Mouse (Mus musculus) kidney, postnatal 4 days (tissue): ENCODE data around the gene Uqcc3.
A peak's percentile ranks its signal among the peaks of the same experiment; 100 is the strongest.
"Not testable (repeated sequence)": the region's sequence is repeated elsewhere in the genome, so short reads cannot be mapped to it uniquely, and the experiment has no call there.

Experiments
- DNase-seq, 2 experiments: peaks; one replicate each; pipeline ENCODE4 v3.0.0; 2021; ENCODE audit warnings: mixed read lengths in 2 of 2

Gene Uqcc3

DNA sequence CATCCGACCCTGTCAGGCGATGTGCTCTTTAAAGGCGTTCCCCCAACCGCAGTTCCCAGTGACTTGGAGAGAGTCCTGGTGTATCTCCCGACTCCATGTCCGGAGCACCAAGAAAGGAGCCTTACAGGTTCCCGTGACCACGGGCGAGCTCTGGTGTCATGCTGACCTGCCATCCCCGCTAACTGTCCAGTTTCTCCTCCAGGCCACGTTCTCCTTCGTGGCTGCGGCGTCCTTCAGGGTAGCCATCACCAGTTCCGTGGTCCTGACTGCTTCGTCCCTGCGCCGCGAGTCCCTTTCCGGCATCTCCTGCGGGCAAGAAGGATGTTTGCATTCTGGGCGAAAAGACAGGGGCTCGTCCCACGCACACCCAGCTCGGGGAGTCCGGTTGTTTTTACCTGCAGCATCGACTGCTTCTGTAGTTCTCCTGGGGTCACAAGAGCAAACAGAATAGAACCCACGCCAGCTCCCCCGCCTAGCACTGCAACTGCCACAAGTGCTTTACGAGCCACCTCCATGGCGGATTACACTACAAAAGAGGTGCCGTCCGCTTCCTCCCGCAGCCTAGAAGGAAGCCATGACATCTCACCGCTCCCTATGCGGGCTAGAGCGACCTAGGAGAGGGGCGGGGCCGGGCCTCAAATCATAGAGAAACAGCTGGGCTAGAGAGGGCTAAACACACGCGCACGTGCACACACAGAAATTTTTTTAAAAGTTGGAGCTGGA is at the start of gene Uqcc3:
Uqcc3 (minus strand) TSS at position 613 of the 723 bp plus-strand sequence.
- peak; percentile 90 to 95 for DNase-seq

DNA sequence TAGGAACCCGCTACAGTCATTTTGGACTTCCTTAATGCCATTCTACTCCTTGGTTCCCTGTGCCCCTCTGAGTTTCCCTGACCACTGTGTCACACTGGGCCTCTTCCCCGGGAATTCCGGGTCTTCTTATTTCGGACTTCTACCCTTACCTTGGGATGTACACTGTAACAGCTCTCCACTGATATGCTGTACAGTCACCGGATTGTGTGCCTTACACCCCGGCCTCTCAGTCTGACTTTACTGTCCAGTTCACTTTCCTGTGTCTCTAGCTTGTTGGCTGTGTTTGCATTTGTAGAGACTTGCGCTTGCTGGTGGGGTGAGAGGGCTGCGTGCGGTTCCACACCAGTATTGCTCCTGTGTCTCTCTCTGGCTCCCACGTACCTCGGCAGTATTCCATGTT is 49.4 kb upstream of the Uqcc3 start:
- DNase-seq, result peak; percentile 22 to 34

DNA sequence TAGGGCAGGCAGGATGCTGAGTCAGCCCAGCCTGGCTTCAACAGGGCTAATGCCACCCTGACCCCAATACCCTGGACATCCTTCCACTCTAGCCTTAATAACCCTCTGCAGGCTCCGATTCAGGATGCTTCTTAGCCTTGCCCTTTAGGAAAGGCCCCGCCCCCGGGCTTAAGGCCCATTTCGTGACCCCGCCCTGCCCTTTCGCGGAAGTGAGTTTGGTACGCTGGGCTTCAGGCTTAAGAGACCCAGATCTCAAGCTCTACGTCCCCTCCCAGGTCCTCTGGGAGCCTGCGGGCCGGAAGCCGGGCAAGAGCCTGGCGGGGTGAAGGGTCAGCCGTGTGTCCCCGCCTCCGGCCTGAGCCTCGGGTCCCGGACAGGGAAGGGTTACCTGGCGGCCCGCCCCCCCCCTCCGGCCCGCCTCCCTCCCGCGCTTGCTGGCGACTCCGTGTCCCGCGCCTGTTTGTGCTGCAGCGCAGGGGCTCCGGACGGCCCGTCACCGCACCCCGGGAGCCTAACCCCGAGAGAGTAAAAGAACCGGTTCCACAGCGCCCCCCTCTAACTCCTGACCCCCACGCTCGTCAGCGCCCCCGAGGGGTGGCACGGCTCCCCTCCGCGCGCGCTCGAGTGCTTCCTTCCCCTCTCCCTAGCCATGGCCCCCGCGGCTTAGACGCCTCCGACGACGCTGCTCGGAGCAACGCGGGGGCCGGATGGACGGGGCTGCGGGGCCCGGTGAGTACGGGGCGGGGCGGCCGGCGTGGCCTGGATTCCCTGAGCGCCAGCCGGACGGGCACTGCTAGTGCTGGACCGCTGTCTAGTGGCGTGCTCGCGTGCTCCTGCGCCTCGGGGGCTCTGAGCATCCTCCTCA is 48.7 kb upstream of the Uqcc3 start, which contains the start of the genes Rom1 and Eml3:
Rom1 (minus strand) TSS at position 133 of the 865 bp plus-strand sequence.
Eml3 (plus strand) TSS at position 329 of the 865 bp plus-strand sequence.
- peak; percentile 91 to 94 for DNase-seq

GRCm38 (mm10) chr19:8928689-8929223 is 48.0 kb upstream of the Uqcc3 start:
- DNase-seq, result peak in 1 of 2 experiments; percentile 19

DNA sequence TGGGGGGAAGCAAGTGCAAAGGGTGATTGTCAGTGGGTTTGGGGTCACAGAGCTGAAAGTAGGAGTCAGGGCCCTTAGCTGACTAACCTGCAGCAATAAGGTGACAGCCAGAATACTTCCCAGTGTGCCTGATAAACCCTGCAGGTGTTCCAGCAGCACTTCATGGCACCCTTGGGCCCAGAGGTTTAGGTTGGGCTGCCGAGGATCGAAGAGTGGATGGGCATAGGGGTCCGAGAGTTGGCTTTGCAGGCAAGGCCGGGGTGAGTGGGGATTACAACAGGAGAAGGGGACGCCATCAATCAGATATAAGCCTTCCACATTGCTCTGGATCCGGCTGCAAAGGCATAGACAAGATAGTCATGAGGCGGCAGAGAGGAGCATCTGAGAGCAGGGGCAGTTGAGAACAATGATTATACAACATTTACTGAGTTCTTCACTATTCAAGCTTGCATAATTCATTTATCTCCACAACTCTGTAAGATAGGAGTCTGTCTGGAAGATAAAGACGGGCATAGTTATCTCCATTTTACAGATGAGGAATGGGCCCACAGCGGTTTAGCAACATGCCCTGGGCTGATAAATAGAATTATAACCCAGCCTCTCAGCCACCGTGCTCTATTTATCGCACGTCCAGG is 47.3 kb upstream of the Uqcc3 start:
- DNase-seq, result no peak

DNA sequence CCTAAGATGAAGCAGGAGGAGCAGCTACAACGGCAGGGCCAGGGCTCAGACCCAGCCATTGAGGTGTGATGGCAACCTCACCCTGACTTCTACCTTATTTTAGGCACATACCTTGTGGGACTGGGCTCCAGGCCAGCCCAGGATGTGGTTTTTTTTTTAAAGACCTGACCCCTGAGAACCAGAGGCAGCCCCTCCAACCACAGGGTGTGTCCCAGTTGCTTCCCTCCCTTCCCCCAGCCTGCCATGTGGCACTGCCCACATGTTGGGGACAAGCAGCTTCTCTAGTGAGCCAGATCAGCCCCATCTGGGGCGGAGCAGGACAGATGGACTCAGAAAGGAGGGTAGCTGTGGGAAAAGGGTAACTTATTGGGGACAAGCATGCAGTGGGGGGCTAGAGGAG is 46.0 kb upstream of the Uqcc3 start:
- no peak for DNase-seq

DNA sequence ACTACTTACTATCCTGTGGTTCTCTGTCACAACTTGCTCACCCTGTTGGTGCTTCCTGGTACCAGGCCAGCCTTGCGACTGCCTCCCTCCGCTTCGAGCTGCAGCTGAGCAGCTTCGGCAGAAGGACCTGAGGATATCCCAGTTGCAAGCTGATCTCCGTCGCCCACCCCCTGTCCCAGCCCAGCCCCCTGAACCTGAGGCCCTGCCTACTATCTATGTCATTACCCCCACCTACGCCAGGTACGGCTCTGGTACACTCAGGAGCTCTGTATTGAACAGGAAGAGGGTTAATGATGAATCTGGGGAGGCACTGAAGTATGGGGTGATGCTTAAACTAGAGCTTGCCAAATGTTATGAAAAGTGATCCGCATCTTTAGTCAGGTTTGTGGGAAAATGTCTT is 41.0 kb upstream of the Uqcc3 start:
- no peak for DNase-seq

- peak; percentile 41 to 66 for DNase-seq
These were observed 40.1 kb upstream of the Uqcc3 start for GRCm38 (mm10) chr19:8920836-8921291.

GRCm38 (mm10) chr19:8920073-8920736 is 39.5 kb upstream of the Uqcc3 start, which contains the start of gene B3gat3:
Gene B3gat3, plus strand, starts transcription at chr19:8920374.
- DNase-seq, result peak; percentile 97 to 98

GRCm38 (mm10) chr19:8919684-8920072 is 39.0 kb upstream of the Uqcc3 start:
- peak in 1 of 2 experiments; percentile 25 for DNase-seq

DNA sequence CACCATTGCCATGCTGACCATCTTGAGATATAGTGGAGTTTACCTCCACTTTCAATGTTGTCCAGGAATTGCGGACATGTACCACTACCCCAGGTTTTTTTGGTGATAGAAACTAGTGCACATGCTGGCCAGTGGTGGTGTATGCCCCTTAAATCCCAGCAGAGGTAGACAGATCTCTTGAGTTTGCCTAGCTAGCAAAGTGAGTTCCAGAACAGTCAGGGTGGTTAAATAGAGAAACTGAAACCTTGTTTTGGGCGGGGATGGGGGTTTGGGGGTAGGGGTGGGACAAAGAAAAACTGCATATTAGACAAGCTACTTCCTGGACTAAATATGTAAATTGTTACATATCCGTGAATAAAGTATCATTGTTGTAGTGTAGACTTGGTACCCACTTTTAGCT is 38.3 kb upstream of the Uqcc3 start:
- no peak for DNase-seq

GRCm38 (mm10) chr19:8914212-8914611 is 33.5 kb upstream of the Uqcc3 start:
- no peak for DNase-seq

GRCm38 (mm10) chr19:8911810-8912209 is 31.1 kb upstream of the Uqcc3 start:
- DNase-seq, result no peak

DNA sequence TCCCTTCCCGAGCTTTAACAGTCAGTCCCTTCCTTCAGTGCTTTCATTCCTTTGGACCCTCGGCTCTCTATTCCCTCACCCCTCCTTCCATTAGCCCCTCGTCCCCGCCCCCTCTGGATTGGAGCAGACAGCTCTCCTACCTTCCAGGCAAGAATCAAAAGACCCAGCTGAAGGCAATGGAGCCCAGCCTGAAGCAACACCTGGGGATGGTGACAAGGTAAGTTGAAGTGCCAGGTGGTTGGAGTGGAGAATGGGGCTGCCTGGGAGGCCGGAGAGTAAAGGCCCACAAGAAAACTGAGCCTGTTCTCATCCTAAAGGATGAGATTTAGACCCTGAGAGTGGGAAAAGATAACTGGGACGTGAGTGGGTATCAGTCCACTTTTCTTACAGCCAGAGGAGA is 27.8 kb upstream of the Uqcc3 start:
- no peak for DNase-seq

DNA sequence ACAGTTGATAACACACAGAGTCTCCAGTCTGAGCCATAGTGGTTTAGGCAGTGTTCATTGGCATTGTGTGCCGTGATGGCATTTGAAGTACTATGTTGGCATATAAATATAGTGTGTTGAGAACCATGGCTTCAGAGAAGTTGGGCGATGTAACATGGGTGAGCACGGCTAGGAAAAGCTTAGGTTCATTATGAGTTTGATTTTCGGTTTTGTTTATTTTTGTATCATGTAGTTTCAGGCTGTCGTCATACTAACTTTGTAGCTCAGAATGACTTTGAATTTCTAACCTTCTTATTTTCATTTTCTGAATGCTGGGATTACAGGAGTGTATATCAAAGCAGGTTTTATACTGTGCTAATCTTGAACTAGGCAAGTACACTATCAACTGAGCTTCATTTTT is 22.7 kb upstream of the Uqcc3 start:
- no peak for DNase-seq

- DNase-seq, result peak; percentile 36 to 45
These were observed 18.4 kb upstream of the Uqcc3 start for GRCm38 (mm10) chr19:8899079-8899478.

GRCm38 (mm10) chr19:8898576-8898975 is 17.9 kb upstream of the Uqcc3 start:
- no peak for DNase-seq

GRCm38 (mm10) chr19:8897865-8898495 is 17.3 kb upstream of the Uqcc3 start, which contains the start of gene Ganab:
Gene Ganab, plus strand, starts transcription at chr19:8898071.
- DNase-seq, result peak; percentile 95 to 98

- DNase-seq, result peak; percentile 70 to 77
These were observed 16.6 kb upstream of the Uqcc3 start for GRCm38 (mm10) chr19:8897211-8897864.

GRCm38 (mm10) chr19:8896231-8896630 is 15.5 kb upstream of the Uqcc3 start:
- DNase-seq, result not testable (repeated sequence)

DNA sequence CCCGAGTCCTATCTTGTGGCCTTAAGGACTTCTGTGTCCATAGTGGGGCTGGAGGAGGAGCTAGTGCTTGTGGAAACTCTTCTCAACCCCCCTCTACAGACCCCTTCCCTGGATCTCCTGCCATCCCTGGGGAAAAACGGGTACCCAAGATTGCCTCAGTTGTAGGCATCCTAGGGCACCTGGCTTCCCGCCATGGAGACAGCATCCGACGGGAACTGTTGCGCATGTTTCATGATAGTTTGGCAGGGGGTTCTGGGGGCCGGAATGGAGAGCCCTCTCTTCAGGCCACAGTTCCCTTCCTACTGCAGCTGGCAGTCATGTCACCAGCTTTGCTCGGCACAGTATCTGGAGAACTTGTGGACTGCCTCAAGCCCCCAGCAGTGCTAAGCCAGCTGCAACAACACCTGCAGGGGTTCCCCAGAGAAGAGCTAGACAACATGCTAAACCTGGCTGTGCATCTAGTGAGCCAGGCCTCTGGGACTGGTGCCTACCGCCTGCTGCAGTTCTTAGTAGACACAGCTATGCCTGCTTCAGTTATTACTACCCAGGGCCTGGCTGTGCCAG is 14.8 kb upstream of the Uqcc3 start:
- no peak for DNase-seq
